Mouse (Mus musculus): Measurements from ENCODE around the gene Pitpnc1.
"Not testable (repeated sequence)": the region's sequence is repeated elsewhere in the genome, so short reads cannot be mapped to it uniquely, and the experiment has no call there.

Pitpnc1 gene

DNA sequence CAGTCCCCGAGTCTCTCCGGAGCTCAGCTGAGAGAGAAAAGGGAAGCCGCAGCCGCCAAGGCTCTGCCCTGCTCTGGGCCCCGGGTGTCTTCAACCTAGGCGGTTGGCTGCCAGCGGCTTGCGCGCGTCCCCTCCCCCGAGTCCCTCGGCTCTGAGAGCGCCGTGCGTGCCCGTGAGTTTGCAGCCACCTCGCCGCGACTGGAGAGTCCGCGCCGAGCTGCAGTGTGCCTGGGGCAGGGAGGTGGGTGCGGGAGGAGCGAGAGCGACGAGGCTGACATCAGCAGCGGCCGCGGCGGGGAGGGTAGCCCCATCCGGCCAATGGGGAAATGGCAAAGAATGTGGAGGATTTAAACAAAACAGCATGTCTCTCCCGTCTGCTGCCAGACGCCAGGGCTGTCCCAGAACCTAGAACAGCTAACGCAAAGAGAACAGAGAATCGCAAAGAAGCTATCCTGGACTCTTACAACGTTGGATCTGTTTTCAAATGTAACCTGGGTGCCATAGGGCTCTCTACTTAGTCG lies at the start of gene Pitpnc1:
Pitpnc1 (minus strand) TSS at position 179 of the 521 bp plus-strand sequence.
- DNase-seq (ENCODE audit: low read depth, low spot score) = peak; percentile 92

DNA sequence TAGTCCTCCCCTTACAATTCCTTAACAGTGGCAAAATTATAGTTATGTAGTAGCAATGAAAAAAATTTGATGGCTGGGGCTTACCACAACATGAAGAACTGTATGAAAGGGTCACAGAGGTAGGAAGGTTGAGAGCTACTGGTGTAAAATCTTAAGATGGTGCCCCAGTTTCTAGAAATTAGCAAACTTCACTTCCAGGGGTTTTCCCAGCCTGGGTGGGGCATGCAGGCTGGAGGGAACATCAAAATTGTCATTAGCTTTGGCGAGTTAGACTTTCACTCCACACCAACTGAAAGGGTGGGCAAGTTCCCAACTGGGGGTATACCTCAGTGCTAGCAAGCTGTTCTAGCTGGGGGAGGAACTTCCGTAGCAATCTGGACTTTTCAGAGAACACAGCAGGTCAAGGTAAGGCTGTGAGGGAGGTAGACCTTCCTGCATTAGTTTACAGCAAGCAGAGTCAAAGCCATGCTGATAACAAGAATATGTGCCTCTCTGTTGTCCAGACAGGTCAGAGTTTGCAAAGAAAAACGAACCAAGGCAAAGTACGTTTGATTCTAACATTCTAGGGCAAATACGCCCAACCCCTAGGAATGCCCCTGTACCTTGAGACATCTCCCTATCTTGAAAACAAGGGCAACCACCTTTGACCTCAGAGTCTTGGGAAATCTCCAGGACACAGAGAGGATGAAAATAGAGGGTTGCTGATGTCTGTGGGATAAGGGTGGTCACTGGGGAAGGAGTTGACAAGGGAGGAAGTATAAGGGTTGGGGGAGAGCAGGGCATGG lies 48.3 kb upstream of the Pitpnc1 start:
- DNase-seq (ENCODE audit: low read depth, low spot score) = no peak

DNA sequence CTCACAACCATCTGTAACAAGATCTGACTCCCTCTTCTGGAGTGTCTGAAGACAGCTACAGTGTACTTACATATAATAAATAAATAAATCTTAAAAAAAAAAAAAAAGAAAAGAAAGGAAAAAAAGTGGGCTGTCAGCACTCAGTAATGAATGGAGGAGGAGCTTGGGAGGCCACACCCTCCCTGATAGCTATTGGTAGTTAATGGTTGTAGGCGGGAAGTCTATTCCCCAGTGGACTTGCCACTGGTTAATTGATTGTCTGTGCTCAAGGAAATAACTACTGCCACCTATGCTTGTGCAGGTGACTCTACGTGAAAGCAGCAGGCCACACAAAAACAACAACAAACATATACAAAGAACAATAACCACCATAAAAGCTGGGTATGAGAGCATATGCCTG lies 45.9 kb upstream of the Pitpnc1 start:
- DNase-seq (ENCODE audit: low read depth, low spot score) = no peak

DNA sequence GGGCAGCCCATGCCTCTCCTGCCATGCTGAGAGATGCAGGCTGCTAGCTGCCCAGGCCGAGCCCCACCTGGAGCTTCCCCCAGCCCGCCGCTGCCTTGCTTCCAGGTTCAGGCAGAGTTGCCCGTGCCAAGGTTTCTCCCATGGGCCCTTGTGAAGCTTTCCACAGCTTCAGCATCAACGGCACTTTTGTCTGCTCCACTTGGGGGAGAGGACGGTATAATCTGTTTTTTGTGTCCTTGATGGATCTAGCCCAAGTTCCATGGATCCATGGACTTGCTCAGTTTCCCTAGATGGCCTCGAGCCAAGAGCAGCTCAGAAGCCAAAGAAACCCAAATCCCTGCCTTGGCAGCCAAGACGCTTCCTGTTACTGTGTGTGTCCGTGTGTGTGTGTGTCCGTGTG lies 42.5 kb upstream of the Pitpnc1 start:
- no peak for DNase-seq (ENCODE audit: low read depth, low spot score)

DNA sequence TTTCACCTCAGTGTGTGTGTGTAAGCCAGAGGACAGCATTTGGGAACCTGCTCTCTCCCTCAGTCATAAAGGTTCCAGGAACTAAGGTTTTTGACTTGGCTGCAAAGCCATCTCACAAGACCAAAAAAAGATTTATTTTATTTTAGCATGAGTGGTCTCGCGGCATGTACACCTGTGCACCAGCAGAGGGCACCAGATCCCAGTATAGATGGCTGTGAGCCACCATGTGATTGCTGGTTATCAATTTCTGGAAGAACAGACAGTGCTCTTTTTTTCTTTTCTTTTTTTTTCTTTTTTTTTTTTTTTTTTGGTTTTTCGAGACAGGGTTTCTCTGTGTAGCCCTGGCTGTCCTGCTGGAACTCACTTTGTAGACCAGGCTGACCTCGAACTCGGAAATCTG lies 41.5 kb upstream of the Pitpnc1 start:
- DNase-seq (ENCODE audit: low read depth, low spot score) = peak; percentile 83

DNA sequence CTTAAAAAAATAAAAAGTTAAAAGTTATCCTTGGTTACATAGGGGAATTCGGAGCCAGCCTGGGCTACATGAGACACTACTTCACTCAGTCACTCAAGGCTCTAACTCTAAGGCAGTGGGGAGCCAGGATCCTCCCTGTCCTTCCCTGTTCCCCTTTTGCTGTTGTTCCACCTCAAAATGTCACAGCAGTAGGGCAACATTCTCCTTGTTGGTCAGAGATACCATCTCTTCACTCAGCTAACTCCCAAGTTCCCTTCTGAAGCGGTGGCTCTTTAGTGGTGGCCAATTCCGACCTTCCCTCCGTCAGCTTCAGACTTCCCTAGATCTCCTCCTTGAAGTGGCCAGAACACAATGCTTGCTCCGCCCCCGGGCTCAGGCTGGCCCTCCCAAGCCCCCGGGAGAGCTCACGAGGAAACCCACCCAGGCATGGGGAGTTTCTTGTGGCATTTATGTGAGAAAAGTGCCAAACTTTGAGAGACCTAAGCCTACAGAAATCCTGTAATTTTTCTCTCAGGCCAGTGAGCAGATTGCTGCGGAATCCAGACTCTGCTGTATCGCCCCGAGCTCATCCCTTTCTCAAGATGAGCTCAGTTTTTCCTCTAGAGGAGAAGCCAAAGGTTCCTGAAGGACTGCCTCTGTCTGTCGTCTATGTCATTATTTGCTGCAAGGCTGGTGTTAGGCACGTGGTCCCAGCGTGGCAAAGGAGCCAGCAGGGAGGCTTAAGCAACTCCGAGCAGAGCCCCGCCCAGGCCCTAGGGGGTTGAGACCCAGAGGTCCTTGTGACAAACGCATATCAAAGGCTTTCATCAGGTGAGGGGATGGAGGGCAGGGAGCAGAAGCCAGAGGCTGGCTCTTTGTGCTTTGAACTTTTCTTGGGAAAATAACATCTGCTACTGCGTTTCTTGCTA lies 40.1 kb upstream of the Pitpnc1 start:
- peak; percentile 30 for DNase-seq (ENCODE audit: low read depth, low spot score)

DNA sequence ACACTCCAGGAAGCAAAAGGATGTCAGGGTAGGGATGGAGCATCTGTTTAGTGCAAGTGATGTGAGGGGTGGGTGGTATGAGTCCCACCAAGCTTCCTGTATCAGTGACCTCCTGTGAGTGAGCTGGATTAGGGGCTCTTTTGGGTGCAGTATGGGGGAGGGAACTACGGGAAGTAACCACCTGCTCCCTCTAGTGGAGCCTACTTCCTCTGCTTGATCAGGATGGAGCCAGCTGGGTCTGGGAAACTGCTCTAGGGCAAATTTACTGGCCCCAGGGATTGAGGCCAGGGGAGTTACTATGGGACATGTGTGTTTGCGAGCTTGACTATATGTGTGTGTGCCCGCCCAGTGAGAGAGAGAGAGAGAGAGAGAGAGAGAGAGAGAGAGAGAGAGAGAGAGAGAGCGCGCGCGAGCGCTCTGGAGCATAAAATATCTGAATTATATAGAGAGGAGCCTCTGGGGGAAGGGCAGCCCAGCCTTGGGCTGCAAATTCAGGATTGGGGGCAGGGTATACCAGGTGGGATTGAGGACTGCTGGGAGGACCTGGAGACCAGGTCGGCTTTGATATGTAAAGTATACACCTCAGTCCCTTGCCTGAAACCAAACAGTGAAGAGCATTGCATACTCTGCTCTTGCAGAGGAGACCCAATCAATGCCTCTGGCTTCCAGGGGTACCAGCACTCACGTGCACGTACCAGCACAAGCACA lies 39.3 kb upstream of the Pitpnc1 start:
- DNase-seq (ENCODE audit: low read depth, low spot score) = peak; percentile 36

DNA sequence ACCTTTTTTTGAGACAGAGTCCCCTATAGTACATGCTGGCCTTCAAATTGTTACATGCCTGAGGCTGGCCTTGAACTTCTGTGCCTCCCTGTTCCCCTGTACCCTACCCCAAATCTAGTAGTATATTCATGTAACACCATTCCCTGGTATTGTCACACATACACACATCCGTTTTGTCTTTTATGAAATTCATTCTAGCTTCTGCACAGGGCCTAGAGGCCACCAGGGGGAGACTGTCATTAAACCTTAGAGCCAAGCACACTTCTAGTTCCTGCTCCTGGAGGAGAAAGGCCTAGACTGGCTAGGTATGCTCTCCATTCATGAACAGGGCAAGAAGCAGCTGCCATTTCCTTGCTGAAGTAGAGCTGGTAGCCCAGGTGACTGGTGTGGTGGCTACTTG lies 35.8 kb upstream of the Pitpnc1 start:
- peak; percentile 30 for DNase-seq (ENCODE audit: low read depth, low spot score)

DNA sequence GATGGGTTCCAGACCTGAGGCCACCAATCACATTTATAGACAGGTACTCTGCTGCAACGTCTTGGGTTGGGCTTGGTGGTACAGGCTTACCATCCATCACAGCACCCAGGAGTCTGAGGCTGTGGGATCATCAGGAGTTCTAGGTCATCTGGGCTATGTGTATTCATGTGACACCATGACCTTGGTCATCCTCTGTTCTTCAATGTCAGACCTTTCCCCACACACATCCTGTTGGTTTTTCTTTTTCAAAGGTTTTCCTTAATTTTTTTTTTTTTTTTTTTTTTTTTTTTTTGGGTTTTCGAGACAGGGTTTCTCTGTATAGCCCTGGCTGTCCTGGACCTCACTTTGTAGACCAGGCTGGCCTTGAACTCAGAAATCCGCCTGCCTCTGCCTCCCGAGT lies 33.9 kb upstream of the Pitpnc1 start:
- DNase-seq (ENCODE audit: low read depth, low spot score) = not testable (repeated sequence)

DNA sequence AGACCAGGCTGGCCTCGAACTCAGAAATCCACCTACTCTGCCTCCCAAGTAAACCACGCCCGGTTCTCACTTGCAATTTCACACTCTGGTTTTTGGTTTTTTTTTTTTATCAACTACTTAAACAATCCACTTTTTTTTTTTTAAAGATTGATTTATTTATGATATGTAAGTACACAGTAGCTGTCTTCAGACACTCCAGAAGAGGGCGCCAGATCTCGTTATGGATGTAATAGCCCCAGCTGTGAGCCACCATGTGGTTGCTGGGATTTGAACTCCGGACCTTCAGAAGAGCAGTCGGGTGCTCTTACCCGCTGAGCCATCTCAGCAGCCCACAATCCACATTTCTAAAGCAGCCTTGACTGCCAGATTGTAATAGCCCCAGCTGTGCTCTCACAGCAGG lies 32.3 kb upstream of the Pitpnc1 start:
- DNase-seq (ENCODE audit: low read depth, low spot score) = no peak

DNA sequence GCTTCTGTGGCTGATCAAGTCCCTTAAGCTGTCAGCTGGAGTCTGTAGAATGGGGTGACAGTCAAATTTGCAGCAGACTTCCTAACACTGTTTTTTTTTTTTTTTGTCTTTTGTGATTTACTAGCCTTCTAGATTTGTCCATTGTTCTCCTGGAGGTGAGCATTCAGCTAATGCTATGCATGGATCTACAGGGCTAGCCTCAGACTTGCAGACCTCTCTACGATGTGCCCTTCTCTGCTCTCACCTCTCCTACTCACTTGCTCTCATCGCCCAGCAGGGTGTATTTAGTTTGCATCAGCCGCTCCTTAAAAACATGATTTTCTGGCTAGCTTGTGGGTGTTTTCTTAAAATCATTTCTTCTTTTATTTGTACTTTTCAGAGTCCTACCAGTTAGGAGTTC lies 13.8 kb upstream of the Pitpnc1 start:
- DNase-seq (ENCODE audit: low read depth, low spot score) = no peak

DNA sequence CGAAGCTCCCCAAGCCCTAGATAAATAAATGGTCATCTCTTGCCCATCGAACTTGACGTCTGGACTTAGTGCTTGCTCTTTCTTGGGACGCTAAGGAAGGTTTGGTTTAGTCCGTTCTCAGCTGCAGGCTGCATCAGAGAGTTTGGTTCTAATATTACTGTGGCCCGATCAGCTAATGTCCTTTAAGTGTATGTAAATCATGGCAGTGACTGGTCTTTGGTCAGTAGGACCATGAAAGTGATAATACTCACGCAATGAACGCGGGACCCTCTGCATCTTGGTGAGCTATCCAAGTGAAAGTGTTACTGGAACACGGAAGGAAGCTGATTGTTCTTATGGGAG lies 9.3 kb upstream of the Pitpnc1 start:
- no peak for DNase-seq (ENCODE audit: low read depth, low spot score)

DNA sequence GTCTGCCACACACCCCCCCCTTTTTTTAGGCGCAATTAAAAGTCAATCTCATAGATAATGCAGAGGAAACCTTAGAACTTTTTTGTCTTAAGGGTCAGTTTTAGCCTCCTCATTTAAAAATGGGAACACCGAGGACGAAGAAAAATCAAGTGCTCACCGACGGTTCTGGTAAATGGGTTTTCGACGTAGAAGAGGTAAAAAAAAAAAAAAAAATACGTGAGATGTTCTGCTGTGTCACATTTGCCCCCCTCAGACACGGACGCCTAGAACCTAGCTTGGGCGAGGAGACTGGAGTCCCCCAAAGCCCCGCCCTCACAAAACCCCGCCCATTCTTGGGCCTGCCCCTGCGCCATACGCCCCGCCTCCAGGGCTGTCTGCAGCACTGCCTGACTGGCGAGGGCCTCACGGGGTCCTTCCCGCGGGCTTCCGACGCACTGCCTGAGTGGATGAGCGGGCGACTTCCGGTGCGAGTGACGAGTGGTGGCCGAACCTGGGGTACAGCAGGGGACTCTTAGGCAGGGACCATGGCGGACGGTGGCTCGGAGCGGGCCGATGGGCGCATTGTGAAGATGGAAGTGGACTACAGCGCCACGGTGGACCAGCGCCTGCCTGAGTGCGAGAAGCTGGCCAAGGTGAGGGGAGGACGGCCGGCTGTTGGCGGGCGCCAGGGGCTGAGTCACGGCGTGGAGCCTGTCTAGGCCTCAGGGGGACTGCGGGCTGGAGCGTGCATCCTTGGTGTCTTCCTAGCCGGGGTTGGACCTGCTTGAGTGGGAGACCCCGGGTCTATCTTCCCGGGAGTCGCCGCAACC lies 8.8 kb upstream of the Pitpnc1 start, which contains the start of gene Psmd12:
Psmd12 (plus strand) TSS at position 432 of the 809 bp plus-strand sequence.
- DNase-seq (ENCODE audit: low read depth, low spot score) = peak; percentile 97

DNA sequence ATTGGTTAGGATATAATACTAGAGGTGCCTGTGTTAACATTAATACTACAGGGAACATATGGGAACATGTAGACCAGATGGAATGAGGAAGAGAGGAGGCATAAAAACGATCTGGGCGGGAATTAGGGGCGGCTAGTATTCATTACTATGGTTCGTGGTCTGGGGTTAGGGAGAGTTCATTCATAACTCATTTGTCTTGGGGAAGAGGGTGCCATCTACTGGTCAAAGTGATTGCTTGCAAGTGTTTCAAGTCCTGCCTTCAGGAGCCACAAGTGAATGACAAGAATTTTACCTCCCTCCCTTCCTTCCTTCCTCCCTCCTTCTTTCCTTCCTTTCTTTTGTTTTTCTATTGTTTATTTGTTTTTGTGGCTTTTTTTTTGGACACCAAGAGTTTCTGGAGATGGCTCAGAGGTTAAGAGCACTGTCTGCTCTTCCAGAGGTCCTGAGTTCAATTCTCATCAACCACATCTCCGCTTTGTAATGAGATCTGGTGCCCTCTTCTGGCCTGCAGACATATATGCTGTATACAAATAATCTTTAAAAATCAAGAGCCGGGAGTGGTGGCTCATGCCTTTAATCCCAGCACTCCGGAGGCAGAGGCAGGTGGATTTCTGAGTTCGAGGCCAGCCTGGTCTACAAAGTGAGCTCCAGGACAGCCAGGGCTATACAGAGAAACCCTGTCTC lies 2.8 kb upstream of the Pitpnc1 start:
- peak; percentile 91 for DNase-seq (ENCODE audit: low read depth, low spot score)

DNA sequence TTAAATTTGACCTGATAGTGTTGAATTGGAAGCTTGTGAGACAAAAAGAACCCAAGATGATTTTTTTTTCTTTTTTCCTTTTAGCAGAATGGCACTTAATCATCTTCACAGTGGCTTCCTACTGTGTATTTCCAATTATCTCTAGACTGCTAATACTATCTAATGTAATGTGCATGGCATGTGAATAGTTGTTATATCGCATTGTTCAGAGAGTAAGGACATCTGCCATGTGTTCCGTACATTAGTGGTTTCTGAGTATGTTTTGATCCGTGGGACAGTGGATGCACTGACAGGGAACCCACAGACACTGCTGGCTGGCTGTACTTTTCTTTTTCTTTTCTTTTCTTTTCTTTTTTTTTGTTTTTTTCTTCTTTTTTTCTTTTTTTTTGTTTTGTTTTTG lies 1.8 kb upstream of the Pitpnc1 start:
- DNase-seq (ENCODE audit: low read depth, low spot score) = no peak

DNA sequence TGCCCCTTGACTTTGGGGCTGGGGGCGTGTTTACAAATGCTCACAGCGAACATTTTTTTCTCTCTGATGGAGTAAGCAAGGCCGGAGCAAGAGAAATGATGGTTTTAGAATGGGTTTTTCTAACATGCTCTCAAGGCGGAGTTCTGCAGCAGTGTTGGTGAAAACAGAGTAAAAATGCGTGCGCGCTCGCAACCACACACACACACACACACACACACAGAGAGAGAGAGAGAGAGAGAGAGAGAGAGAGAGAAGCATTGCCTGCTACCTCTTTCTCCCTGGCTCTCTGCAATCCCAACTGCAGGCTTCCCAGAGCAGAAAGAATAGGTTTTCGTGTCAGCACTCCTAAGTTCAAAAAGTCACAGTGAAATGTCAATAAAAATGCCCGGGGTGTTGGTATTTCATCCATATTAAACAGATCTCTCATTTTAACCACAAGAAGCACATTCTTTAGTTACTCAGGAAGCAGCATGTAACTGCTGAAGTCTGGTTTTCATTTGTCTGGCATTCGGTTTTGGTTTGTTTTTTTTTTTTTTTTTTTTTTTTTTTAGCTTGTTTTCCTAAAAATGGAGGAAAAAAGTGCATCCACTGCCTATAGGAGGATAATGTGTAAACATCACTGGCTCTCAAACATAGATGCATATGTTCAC lies 697 bp upstream of the Pitpnc1 start:
- DNase-seq (ENCODE audit: low read depth, low spot score) = peak; percentile 37

DNA sequence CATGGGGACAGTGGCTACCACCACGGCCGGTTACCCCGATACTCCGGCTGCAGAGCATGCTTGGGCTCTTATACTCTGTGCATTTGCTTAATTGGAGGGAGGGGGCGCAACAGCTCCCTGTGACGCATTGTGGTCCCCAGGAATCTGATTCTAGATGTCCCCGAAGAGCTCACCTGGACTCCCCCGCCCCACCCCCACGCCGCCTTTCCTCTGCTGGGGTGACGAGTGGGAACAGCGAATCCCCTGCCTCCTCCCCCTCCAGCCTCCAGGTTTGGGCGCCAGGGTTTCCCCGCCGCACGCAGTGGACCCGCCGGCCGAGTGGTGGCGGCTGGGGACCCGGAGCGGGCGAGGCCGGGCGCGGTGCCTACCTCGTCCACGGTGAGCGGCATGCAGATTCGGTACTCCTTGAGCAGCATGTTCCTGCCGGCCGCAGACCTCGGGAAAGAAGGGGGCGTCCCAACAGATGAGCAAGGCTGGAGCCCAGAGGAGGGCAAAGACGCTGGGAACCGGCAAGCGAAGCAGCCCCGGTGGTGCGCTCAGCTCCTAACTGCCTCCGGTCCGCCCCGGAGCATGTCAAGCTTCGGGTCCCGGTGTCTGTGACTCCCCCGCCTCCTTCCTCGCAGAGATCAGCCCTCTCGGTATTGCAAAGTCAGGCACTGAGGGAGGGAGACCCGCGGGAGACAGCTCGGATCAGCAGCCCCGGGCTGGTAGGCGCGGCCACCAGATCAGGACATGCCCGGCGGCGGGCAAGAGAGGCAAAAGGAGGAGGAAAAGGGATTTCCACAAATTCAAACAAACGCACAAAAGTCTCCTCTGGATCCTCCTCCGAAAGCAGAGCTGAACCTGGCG lies 752 bp downstream of the Pitpnc1 start:
- peak; percentile 45 for DNase-seq (ENCODE audit: low read depth, low spot score)

DNA sequence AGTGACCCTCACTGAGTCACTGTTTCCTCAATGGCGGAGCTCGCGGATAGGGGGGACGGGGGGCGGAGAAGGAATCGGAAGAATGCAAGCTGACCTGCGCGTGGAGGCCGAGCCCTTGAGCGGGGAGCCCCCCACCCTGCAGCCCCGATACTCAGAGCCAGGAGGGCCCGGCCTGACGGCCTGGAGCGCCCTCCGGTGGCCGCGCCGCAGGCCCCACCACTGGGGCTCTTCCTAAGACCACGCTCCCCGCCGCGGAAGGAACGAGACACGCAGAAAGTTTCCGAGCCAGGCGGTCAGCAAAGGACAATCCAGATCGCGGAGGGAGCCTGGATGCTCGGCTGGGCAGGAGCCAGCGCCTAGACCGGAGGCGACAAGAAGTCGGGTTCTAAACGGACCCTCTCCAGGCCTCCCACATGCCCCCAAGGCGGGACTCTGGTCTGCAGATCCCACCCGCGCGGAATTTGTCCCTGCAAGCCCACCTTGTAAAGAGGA lies 1.4 kb downstream of the Pitpnc1 start:
- peak; percentile 86 for DNase-seq (ENCODE audit: low read depth, low spot score)

Data from mesoderm, embryonic 11.5 days (tissue).